ENCODE assay signal across 8 mouse cellular contexts in genomic region chr3:104511538-104512423, GRCm38 (mm10). TPM values are rescaled to one million over a fixed set of nuclear protein-coding genes. Genes with fewer than 3 reads are reported as not detected.
DNase-seq lines count a peak whose midpoint lies in the region; ATAC-seq lines count a peak whose summit lies in the region.

Lrig2 (minus strand) TSS chr3:104511918.

- peak within 1 kb of the TSS; percentile 86 for H3K4me2 ChIP-seq in hindbrain, embryonic 16.5 days (ENCODE audit: low read length)

- no peaks in the 10 kb centered on the region for H3K27me3 ChIP-seq in hindbrain, embryonic 16.5 days (replicated peaks; ENCODE audit: control insufficient read depth, insufficient read depth, low read length)

- H3K27ac ChIP-seq in hindbrain, embryonic 16.5 days (ENCODE audit: low read depth, low read length), result peak within 1 kb of the TSS; percentile 95
- H3K27ac ChIP-seq in macrophage, result peak within 1 kb of the TSS; percentile 59

- H3K36me3 ChIP-seq in hindbrain, embryonic 16.5 days (ENCODE audit: control insufficient read depth, insufficient read depth, low read length), result no peaks in the 10 kb centered on the region
- H3K36me3 ChIP-seq in macrophage (ENCODE audit: inconsistent target), result no peaks in the 10 kb centered on the region

- peak within 1 kb of the TSS; percentile 87 for H3K9ac ChIP-seq in hindbrain, embryonic 16.5 days (ENCODE audit: low read depth, low read length)

- peak; percentile 99 for ATAC-seq in hindbrain, embryonic 16.5 days

- peak within 1 kb of the TSS; percentile 78 for H3K4me3 ChIP-seq in hindbrain, embryonic 16.5 days (ENCODE audit: low read length)
- H3K4me3 ChIP-seq in macrophage (ENCODE audit: inconsistent target), result peak within 1 kb of the TSS; percentile 87

- H3K9me3 ChIP-seq in hindbrain, embryonic 16.5 days (ENCODE audit: control insufficient read depth, low read length), result no peaks in the 10 kb centered on the region

- WGBS in hindbrain, embryonic 16.5 days, result under 1% methylated on average over 70 of the region's 71 CpGs
- WGBS in macrophage (ENCODE audit: missing documents), result under 1% methylated on average over 71 of the region's 71 CpGs

- peaks cover 45% of the 10 kb centered on the region for H3K79me2 ChIP-seq in macrophage (ENCODE audit: inconsistent target)

- H3K4me1 ChIP-seq in hindbrain, embryonic 16.5 days (ENCODE audit: control insufficient read depth, insufficient read depth, low read depth, low read length), result peaks cover 15% of the 10 kb centered on the region

- DNase-seq in WW6 (ENCODE audit: low read depth, low spot score), result peak; percentile 97
- DNase-seq in cerebellum, postnatal 4 days (ENCODE audit: low spot score in 2 of 2), result peak; percentile 94 to 99
- peak; percentile 98 for DNase-seq in gastrocnemius, adult 18-20 months (ENCODE audit: low spot score)
- peak; percentile 99 to 100 for DNase-seq in left cerebral cortex, adult 18-20 months (ENCODE audit: low spot score in 2 of 2)
- peak; percentile 100 for DNase-seq in right cerebral cortex, adult 18-20 months
- DNase-seq in urinary bladder, postnatal 10 days (ENCODE audit: low spot score), result peak; percentile 92

RNA-seq across cellular contexts. Expression of gene Lrig2, which starts in this region (rescaled TPM):
- 1 to 10 TPM; 5.6 to 6.0 TPM for total RNA-seq in gastrocnemius, adult 18-20 months (2021)
- 21.9 and 24.7 TPM in 2 replicates for polyA plus RNA-seq in hindbrain, embryonic 16.5 days (2015; fragmentation: Nextera tagmentation; extraction: Ambion mirVana)
- 10 to 100 TPM; 29.9 to 33.3 TPM for total RNA-seq in left cerebral cortex, adult 18-20 months (2021)
- total RNA-seq in macrophage (2018; cell fraction: chromatin; rRNA removed), result 100 to 1,000 TPM in 3 of 26 experiments, 10 to 100 TPM in 23; 22.7 to 135 (median 65.9) TPM
- total RNA-seq in macrophage (2018; cell fraction: cytosol; rRNA removed), result 10 to 100 TPM in 7 of 26 experiments, 1 to 10 TPM in 19; 3.7 to 14.8 (median 8.5) TPM
- total RNA-seq in macrophage (2018; cell fraction: nucleus; rRNA removed), result 10 to 100 TPM; 16.2 to 80.4 (median 35.5) TPM
- polyA plus RNA-seq in macrophage (2018), result 5.4 to 7.2 TPM (median 6.6 TPM) in 3 replicates

Comparison
In these comparisons a context has a peak if more than half of its experiments do, and no peak if none do; other contexts are left out.
1. Peak in every context shown above with its lines: DNase-seq, ATAC-seq, H3K4me3 ChIP-seq and H3K27ac ChIP-seq.
2. RNA of gene Lrig2 (total RNA-seq): 29.9 to 33.3 TPM in left cerebral cortex, adult 18-20 months; 5.6 to 6.0 TPM in gastrocnemius, adult 18-20 months; every median in the first group is over 4 times any median in the second.